Mouse (Mus musculus) limb, embryonic 11.5 days (tissue): Measurements from ENCODE around the gene Rassf4. TPM values are rescaled to one million over a fixed set of nuclear protein-coding genes. Genes with fewer than 3 reads are reported as not detected.
"Not testable (repeated sequence)": the region's sequence is repeated elsewhere in the genome, so short reads cannot be mapped to it uniquely, and the experiment has no call there.

Source experiments
- ATAC-seq: fragments of 200-750 bp; cut with Nextera tagmentation; 2 replicates; pipeline ENCODE4 v1.8.0; 2017; ENCODE audit warnings: low read depth; ENCODE audit not compliant: insufficient number of reproducible peaks, low FRiP score, low TSS enrichment
- DNase-seq: peaks from one replicate; pipeline ENCODE4 v3.0.0-alpha.2; 2015; ENCODE audit warnings: low spot score
- H3K27ac ChIP-seq: fragments of 300-500 bp; sonication (generic); replicated peaks from 2 replicates; pipeline ENCODE4 v1.5.1; 2014; ENCODE audit warnings: low read depth, mild to moderate bottlenecking, low read length
- H3K27me3 ChIP-seq: fragments of 300-500 bp; sonication (generic); 2 replicates; pipeline ENCODE4 v1.6.1; 2014; ENCODE audit warnings: mild to moderate bottlenecking, low read length, mixed read lengths; ENCODE audit not compliant: control insufficient read depth, insufficient read depth
- H3K36me3 ChIP-seq: fragments of 300-500 bp; sonication (generic); 2 replicates; pipeline ENCODE4 v1.6.1; 2014; ENCODE audit warnings: mild to moderate bottlenecking, low read length, moderate library complexity, mixed read lengths; ENCODE audit not compliant: control insufficient read depth, insufficient read depth
- H3K4me1 ChIP-seq: fragments of 300-500 bp; sonication (generic); 2 replicates; pipeline ENCODE4 v1.6.1; 2014; ENCODE audit warnings: low read length, mixed read lengths; ENCODE audit not compliant: control insufficient read depth, insufficient read depth
- H3K4me2 ChIP-seq: fragments of 300-500 bp; sonication (generic); 2 replicates; pipeline ENCODE4 v1.6.1; 2014; ENCODE audit warnings: low read depth, mild to moderate bottlenecking, moderate library complexity; ENCODE audit not compliant: severe bottlenecking
- H3K4me3 ChIP-seq: fragments of 300-500 bp; sonication (generic); 2 replicates; pipeline ENCODE4 v1.5.1; 2014; ENCODE audit warnings: low read depth, low read length
- H3K9ac ChIP-seq: fragments of 300-500 bp; sonication (generic); 2 replicates; pipeline ENCODE4 v1.6.1; 2014; ENCODE audit warnings: mild to moderate bottlenecking, low read length
- H3K9me3 ChIP-seq: fragments of 300-500 bp; sonication (generic); 2 replicates; pipeline ENCODE4 v1.6.1; 2016; ENCODE audit warnings: low read length; ENCODE audit not compliant: control insufficient read depth
- WGBS: fragments of 180-500 bp; shearing (Covaris S2); extraction: QIAGEN DNeasy Blood & Tissue Kit; methylation state at CpG from one replicate; pipeline ENCODE4 v1.1.7; 2014; 5-methylcytosine and 5-hydroxymethylcytosine counted together
- polyA plus RNA-seq: library from polyadenylated mRNA; unstranded; fragments of >200 nt; fragmentation: Nextera tagmentation; extraction: Ambion mirVana; gene quantifications from 2 replicates; pipeline ENCODE4 v1.2.1, GENCODE M21; 2014

Rassf4 gene
- polyA plus RNA-seq, 1 experiment from 2014 or later = 8.1 TPM

DNA sequence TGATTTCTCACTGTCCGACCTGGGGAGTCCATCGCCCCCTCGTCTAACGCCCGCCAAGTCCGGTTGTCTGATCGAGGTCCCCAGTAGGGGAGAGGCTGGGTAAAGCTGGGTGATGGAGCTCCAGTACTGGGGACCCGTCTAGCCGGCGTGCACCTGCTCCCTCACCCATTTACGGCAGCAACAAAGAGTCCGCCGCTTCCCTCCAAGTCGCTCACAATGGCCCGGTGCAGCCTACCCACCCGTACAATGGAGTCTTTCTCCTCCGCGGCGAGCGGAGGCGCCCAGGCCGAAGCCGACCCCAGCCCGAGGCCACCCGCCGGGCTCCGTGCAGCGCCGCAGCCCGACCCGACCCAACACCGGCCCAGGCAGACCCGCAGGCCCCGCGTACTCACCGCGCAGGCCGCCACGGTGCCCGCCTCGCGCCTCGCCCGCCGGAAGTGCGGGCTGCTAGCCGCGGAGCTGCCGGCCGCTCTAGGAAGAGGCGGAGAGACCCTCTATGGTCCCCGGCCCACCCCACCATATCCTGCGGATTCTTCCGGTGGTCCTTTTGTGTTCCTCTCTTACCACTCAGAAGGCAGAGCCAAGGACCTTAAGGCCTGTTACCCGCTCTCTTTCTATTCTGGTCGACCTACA, 45.1 kb downstream of the Rassf4 start, which contains the start of gene Zfp422:
Gene Zfp422 (minus strand): TSS at position 461 of the 633 bp plus-strand sequence.
- under 1% methylated on average over 55 of the region's 56 CpGs for WGBS
- Histone ChIP-seq H3K27ac (peak within 1 kb of the TSS; percentile 79), H3K4me2 (peak within 1 kb of the TSS; percentile 63)

DNA sequence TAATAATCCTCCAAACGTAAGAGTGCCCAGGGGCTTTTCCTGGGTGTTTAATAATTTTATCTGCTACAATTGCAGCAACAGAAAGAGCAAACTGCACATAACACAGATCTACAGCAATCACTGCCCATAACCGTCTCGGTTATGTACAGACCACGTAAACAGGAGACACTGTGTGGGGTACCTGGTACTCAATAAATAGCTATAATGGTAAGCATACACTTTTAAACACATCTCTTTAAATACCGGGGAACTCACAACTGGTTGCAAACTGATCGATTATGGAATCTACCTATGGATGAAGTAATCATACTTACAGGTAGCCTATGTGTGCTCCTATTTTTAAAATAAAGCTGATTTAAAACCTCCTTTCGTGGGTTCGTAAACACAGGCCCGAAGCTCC, 45.7 kb downstream of the Rassf4 start:
- 0 out of 2 replicates have a peak, but pooled peaks cover 6% of the 10 kb centered on the region for H3K36me3 ChIP-seq
- no peak overlapping the region for H3K27ac ChIP-seq
- H3K9ac ChIP-seq = peak overlapping the region; percentile 99
- DNase-seq (no peak), ATAC-seq (no peak)
- H3K4me2 ChIP-seq = peak overlapping the region; percentile 63
- H3K4me3 ChIP-seq = peak overlapping the region; percentile 84
- no peaks in the 10 kb centered on the region for H3K27me3 ChIP-seq
- H3K9me3 ChIP-seq = no peaks in the 10 kb centered on the region
- 30% methylated on average over 9 of the region's 9 CpGs for WGBS
- H3K4me1 ChIP-seq = no peaks in the 10 kb centered on the region

More for the DNA sequence above, 45.1 kb downstream of the Rassf4 start, which contains the start of gene Zfp422:
- H3K9me3 ChIP-seq = no peaks in the 10 kb centered on the region
- H3K9ac ChIP-seq = peak within 1 kb of the TSS; percentile 99
- H3K27me3 ChIP-seq = no peaks in the 10 kb centered on the region
- ATAC-seq (peak; percentile 90), DNase-seq (peak; percentile 88)
- H3K36me3 ChIP-seq = 0 out of 2 replicates have a peak, but pooled peaks cover 6% of the 10 kb centered on the region
- H3K4me3 ChIP-seq = peak within 1 kb of the TSS; percentile 84
- H3K4me1 ChIP-seq = no peaks in the 10 kb centered on the region

DNA sequence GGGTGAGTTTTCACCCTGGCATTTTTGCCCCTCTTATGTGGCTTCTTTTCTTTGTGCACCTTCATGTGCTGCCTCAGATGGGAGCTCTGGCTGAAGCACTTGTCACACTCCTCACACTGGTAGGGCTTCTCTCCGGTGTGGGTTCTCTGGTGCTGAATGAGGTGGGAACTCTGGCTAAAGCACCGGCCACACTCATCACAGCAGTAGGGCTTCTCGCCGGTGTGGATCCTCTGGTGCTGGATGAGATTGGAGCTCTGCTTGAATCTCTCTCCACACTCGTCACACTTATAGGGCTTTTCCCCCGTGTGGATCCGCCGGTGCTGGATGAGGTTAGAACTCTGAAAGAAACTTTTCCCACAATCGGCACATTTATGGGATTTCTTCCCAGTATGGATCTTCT, 47.3 kb downstream of the Rassf4 start:
- not testable (repeated sequence) for H3K4me2 ChIP-seq, H3K36me3 ChIP-seq
- 96% methylated on average over 9 of the region's 9 CpGs for WGBS

GRCm38 (mm10) chr6:116621318-116622023, 52.3 kb downstream of the Rassf4 start:
- Histone ChIP-seq H3K4me1 (no peaks in the 10 kb centered on the region), H3K27ac (no peak overlapping the region), H3K9me3 (no peaks in the 10 kb centered on the region), H3K9ac (no peak overlapping the region), H3K36me3 (0 out of 2 replicates have a peak, but pooled peaks cover 6% of the 10 kb centered on the region), H3K27me3 (no peaks in the 10 kb centered on the region), H3K4me2 (no peak overlapping the region), H3K4me3 (no peak overlapping the region)
- ATAC-seq (no peak), DNase-seq (peak; percentile 18)
- WGBS = 66% methylated on average over 8 of the region's 8 CpGs

More for the DNA sequence above, 47.3 kb downstream of the Rassf4 start:
- not testable (repeated sequence) for H3K27ac ChIP-seq, H3K27me3 ChIP-seq, H3K9ac ChIP-seq, H3K4me1 ChIP-seq, ATAC-seq, H3K9me3 ChIP-seq, H3K4me3 ChIP-seq
- peak; percentile 13 for DNase-seq

DNA sequence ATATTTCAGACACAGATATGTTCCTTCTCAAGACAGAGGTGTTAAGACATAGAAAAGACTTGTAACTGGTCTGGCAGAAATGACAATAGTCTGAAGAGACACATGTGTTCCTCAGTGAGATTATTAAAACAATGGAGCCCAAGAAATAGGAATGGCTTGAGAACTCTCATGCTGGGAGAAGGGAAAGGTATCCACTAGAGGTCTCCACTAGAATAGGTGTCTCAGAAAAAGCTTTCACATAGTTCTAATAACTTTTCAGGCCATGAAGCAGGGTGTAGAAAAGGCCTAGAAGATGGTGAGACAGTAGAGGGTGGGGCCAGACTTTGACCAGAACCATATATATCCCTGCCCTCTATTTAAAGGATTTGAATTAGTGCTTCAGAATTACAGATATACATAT, 55.7 kb downstream of the Rassf4 start:
- no peak overlapping the region for H3K27ac ChIP-seq
- no peak overlapping the region for H3K4me3 ChIP-seq
- no peaks in the 10 kb centered on the region for H3K36me3 ChIP-seq
- H3K27me3 ChIP-seq = no peaks in the 10 kb centered on the region
- no peaks in the 10 kb centered on the region for H3K9me3 ChIP-seq
- no peaks in the 10 kb centered on the region for H3K4me1 ChIP-seq
- ATAC-seq = no peak
- no peak overlapping the region for H3K9ac ChIP-seq
- DNase-seq = no peak
- no peak overlapping the region for H3K4me2 ChIP-seq

- Histone ChIP-seq H3K27ac (no peak overlapping the region), H3K27me3 (no peaks in the 10 kb centered on the region), H3K9me3 (no peaks in the 10 kb centered on the region), H3K36me3 (no peaks in the 10 kb centered on the region), H3K4me3 (no peak overlapping the region), H3K4me2 (no peak overlapping the region), H3K4me1 (no peaks in the 10 kb centered on the region), H3K9ac (no peak overlapping the region)
- 82% methylated on average over 2 of the region's 2 CpGs for WGBS
- DNase-seq = no peak
- ATAC-seq = no peak
Measured at GRCm38 (mm10) chr6:116615719-116616118, 58.0 kb downstream of the Rassf4 start.

DNA sequence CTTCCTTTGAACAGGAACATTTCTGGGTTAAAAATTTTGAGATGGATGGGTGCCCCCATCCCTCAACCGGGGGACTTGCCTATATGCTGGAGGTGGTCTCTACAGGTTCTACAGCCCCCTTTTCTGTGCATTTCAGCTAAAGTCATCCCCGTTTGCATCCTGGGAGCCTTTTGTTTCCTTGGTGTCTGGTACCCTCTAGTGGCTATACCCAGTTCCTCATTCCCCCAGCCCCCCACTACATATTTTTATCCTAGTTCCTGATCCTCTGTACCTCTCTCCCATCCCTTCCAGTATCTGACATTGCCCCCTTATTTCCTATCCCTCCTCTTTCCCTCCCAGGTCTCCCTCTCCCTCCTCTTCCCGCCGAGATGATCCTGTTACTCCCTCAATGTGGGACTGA, 66.5 kb downstream of the Rassf4 start:
- H3K4me2 ChIP-seq = no peak overlapping the region
- DNase-seq (no peak), ATAC-seq (no peak)
- H3K9ac ChIP-seq = no peak overlapping the region
- no peak overlapping the region for H3K4me3 ChIP-seq
- H3K27ac ChIP-seq = no peak overlapping the region
- H3K36me3 ChIP-seq = no peaks in the 10 kb centered on the region
- no peaks in the 10 kb centered on the region for H3K4me1 ChIP-seq
- 38% methylated on average over 4 of the region's 4 CpGs for WGBS
- no peaks in the 10 kb centered on the region for H3K9me3 ChIP-seq
- no peaks in the 10 kb centered on the region for H3K27me3 ChIP-seq

DNA sequence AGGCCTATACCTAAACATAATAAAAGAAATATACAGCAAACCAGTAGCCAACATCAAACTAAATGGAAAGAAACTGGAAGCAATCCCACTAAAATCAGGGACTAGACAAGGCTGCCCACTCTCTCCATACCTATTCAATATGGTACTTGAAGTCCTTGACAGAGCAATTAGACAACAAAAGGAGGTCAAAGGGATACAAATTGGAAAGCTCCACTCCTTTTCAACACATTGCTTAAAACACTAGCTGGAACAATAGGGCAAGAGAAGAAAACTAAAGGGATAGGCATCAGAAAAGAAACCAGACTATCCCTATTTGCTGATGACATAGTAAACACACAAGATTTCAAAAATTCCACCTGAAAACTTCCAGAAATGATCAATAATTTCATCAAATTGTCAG, 72.8 kb downstream of the Rassf4 start:
- not testable (repeated sequence) for DNase-seq, H3K36me3 ChIP-seq, ATAC-seq, H3K4me2 ChIP-seq, H3K4me1 ChIP-seq, H3K27ac ChIP-seq, H3K9me3 ChIP-seq, H3K4me3 ChIP-seq, H3K9ac ChIP-seq, H3K27me3 ChIP-seq
